Mouse (Mus musculus) midbrain, embryonic 13.5 days (tissue): ENCODE measurements at regions not wholly inside any gene's neighbourhood (a gene's known extent, or its start where the extent isn't known, plus 50 kb on each side); places are given as distances from the start of the nearest gene placed in this dataset.

ENCODE experiments used
- ATAC-seq: fragments of 200-750 bp; cut with Nextera tagmentation; 2 replicates; pipeline ENCODE4 v1.8.0; 2017; ENCODE audit warnings: mild to moderate bottlenecking, moderate TSS enrichment, moderate library complexity
- H3K27ac ChIP-seq: fragments of 300-500 bp; sonication (generic); 2 replicates; pipeline ENCODE4 v1.5.1; 2015; ENCODE audit warnings: inconsistent platforms, mild to moderate bottlenecking, moderate library complexity
- H3K27me3 ChIP-seq: fragments of 300-500 bp; sonication (generic); 2 replicates; pipeline ENCODE4 v1.6.1; 2015; ENCODE audit warnings: mild to moderate bottlenecking, inconsistent platforms
- H3K36me3 ChIP-seq: fragments of 300-500 bp; sonication (generic); 2 replicates; pipeline ENCODE4 v1.6.1; 2015; ENCODE audit warnings: mild to moderate bottlenecking, inconsistent platforms
- H3K4me1 ChIP-seq: fragments of 300-500 bp; sonication (generic); replicated peaks from 2 replicates; pipeline ENCODE4 v1.6.1; 2015; ENCODE audit warnings: inconsistent platforms
- H3K4me2 ChIP-seq: fragments of 300-500 bp; sonication (generic); replicated peaks from 2 replicates; pipeline ENCODE4 v1.6.1; 2015; ENCODE audit warnings: moderate library complexity, mild to moderate bottlenecking, inconsistent platforms
- H3K4me3 ChIP-seq: fragments of 300-500 bp; sonication (generic); replicated peaks from 2 replicates; pipeline ENCODE4 v1.5.1; 2015; ENCODE audit warnings: mild to moderate bottlenecking, inconsistent platforms
- H3K9ac ChIP-seq: fragments of 300-500 bp; sonication (generic); replicated peaks from 2 replicates; pipeline ENCODE4 v1.6.1; 2015; ENCODE audit warnings: mild to moderate bottlenecking, inconsistent platforms
- H3K9me3 ChIP-seq: fragments of 300-500 bp; sonication (generic); 2 replicates; pipeline ENCODE4 v1.6.1; 2016; ENCODE audit warnings: mild to moderate bottlenecking, inconsistent platforms
- WGBS: fragments of 180-500 bp; shearing (Covaris S2); methylation state at CpG from one replicate; pipeline ENCODE4 v1.1.7; 2015; 5-methylcytosine and 5-hydroxymethylcytosine counted together

- H3K27ac ChIP-seq = no peak overlapping the region
- no peaks in the 10 kb centered on the region for H3K27me3 ChIP-seq
- no peak overlapping the region for H3K9ac ChIP-seq
- no peaks in the 10 kb centered on the region for H3K4me1 ChIP-seq
- no peaks in the 10 kb centered on the region for H3K36me3 ChIP-seq
- H3K4me3 ChIP-seq = no peak overlapping the region
- H3K9me3 ChIP-seq = no peaks in the 10 kb centered on the region
- ATAC-seq = no peak
- H3K4me2 ChIP-seq = no peak overlapping the region
Measured at GRCm38 (mm10) chr2:143332071-143332470, 213.9 kb upstream of the Pcsk2 start.

- Histone ChIP-seq H3K4me2 (no peak overlapping the region), H3K27ac (no peak overlapping the region), H3K27me3 (no peaks in the 10 kb centered on the region), H3K36me3 (no peaks in the 10 kb centered on the region), H3K9ac (no peak overlapping the region), H3K9me3 (no peaks in the 10 kb centered on the region), H3K4me1 (no peaks in the 10 kb centered on the region), H3K4me3 (no peak overlapping the region)
- ATAC-seq = no peak
- 88% methylated on average over 5 of the region's 5 CpGs for WGBS
Measured at GRCm38 (mm10) chr2:143340364-143340763, 205.6 kb upstream of the Pcsk2 start.

GRCm38 (mm10) chr2:143364193-143364592 lies 181.8 kb upstream of the Pcsk2 start:
- ATAC-seq = no peak

GRCm38 (mm10) chr2:143365976-143366375 lies 180.0 kb upstream of the Pcsk2 start:
- no peaks in the 10 kb centered on the region for H3K4me1 ChIP-seq
- WGBS = 91% methylated on average over 5 of the region's 5 CpGs
- no peak overlapping the region for H3K27ac ChIP-seq
- no peak for ATAC-seq
- H3K36me3 ChIP-seq = no peaks in the 10 kb centered on the region
- no peaks in the 10 kb centered on the region for H3K27me3 ChIP-seq
- no peak overlapping the region for H3K4me3 ChIP-seq
- no peaks in the 10 kb centered on the region for H3K9me3 ChIP-seq
- no peak overlapping the region for H3K4me2 ChIP-seq
- no peak overlapping the region for H3K9ac ChIP-seq

More at GRCm38 (mm10) chr2:143364193-143364592, 181.8 kb upstream of the Pcsk2 start:
- Histone ChIP-seq H3K9ac (no peak overlapping the region), H3K4me1 (no peaks in the 10 kb centered on the region), H3K36me3 (no peaks in the 10 kb centered on the region), H3K27me3 (no peaks in the 10 kb centered on the region), H3K27ac (no peak overlapping the region), H3K4me2 (no peak overlapping the region), H3K4me3 (no peak overlapping the region), H3K9me3 (no peaks in the 10 kb centered on the region)
- WGBS = 81% methylated on average over 6 of the region's 6 CpGs
